Mouse (Mus musculus): ENCODE measurements around the gene Plppr2. TPM values are rescaled to one million over a fixed set of nuclear protein-coding genes. Genes with fewer than 3 reads are reported as not detected.

Gene Plppr2
- total and polyA plus RNA-seq, 3 experiments: not detected

DNA sequence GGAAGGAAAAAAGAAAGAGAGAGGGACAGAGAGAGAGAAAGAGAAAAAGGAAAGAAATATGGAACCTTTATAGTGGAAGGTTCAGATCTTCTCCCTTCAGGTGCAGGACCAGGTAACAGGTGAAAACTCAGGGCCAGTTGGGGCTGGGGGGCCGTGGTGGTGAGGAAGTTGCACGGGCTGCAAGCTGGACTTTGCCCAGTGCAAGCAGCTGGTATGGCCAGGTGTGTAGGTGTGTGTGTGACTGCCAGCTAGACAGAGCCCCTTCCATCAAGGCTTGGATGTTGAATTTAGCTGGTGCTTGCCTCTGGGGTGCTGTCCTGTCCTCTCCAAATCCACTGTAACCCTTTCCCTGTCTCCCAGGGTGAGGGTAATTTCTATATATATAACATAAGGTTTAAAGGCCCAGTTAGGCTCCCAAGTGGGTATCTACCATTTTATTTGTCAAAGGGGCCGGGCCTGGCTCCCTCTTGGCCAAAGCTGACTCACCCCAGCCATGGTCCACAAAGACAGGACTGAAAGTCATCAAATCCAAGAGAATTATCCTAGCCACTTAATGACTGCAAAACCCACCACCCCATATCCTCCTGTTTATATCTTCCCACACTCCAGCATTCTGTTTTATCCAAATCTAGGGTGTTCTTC, 19.9 kb upstream of the Plppr2 start:
- Histone ChIP-seq H3K79me2 (replicated peaks; ENCODE audit: control insufficient read depth, extremely low read depth, insufficient read depth, poor library complexity, severe bottlenecking) (no peaks in the 10 kb centered on the region), H3K4me1 (ENCODE audit: control insufficient read depth in 1 of 2, insufficient read depth in 2 of 2) (peaks cover 5 to 9% of the 10 kb centered on the region in 2 experiments; a peak in 3 of 4 replicates), H3K4me2 (ENCODE audit: insufficient read depth, low read depth, poor library complexity, severe bottlenecking) (peak overlapping the region; percentile 60), H3K9me3 (replicated peaks; ENCODE audit: low read length) (no peaks in the 10 kb centered on the region), H3K9ac (ENCODE audit: insufficient read depth, low read depth) (0 out of 2 replicates have a peak overlapping the region, but pooled peaks have one; percentile 35), H3K27ac (ENCODE audit: insufficient read depth, low read depth) (no peak overlapping the region), H3K36me3 (replicated peaks in 1 of 2; ENCODE audit: control insufficient read depth in 1 of 2, insufficient read depth in 1 of 2, low read length in 1 of 2) (no peaks in the 10 kb centered on the region), H3K4me3 (replicated peaks in 1 of 3; ENCODE audit: low read depth in 2 of 3, low read length in 2 of 3, poor library complexity in 1 of 3) (peak overlapping the region in 1 of 3 experiments; percentile 53), H3K27me3 (replicated peaks) (peaks cover 57% of the 10 kb centered on the region)
- dilution Hi-C loops (cut with MboI; ENCODE audit: extremely low pct_ligation_motif_present, extremely low pct_unique_long_range_greater_than_20kb, low sequenced_read_pairs): no loop called here
- TF ChIP-seq E2F4 (IDR thresholded peaks at IDR 0.05; ENCODE audit: insufficient replicate concordance, low read depth, low read length) (no peak), MAZ (IDR thresholded peaks at IDR 0.05; ENCODE audit: low read depth, low read length) (no peak), POLR2AphosphoS2 (IDR thresholded peaks at IDR 0.05; ENCODE audit: low read depth, low read length) (no peak), ZNF384 (IDR thresholded peaks at IDR 0.05; ENCODE audit: low read depth, low read length) (no peak), ETS1 (conservative IDR thresholded peaks at IDR 0.05; ENCODE audit: low read depth, low read length) (no peak), ELF1 (IDR thresholded peaks at IDR 0.05; ENCODE audit: low read depth, low read length) (no peak), CHD1 (IDR thresholded peaks at IDR 0.05; ENCODE audit: low read depth, low read length) (no peak), HCFC1 (IDR thresholded peaks at IDR 0.05; ENCODE audit: low read depth, low read length) (no peak), RAD21 (IDR thresholded peaks at IDR 0.05; ENCODE audit: low read depth, low read length) (no peak), ZKSCAN1 (IDR thresholded peaks at IDR 0.05; ENCODE audit: borderline replicate concordance, low read depth, low read length) (no peak), MYC (IDR thresholded peaks at IDR 0.05; ENCODE audit: low read depth, low read length) (no peak), USF2 (conservative IDR thresholded peaks at IDR 0.05; ENCODE audit: low read depth, low read length) (no peak), KAT2A (IDR thresholded peaks at IDR 0.05; ENCODE audit: insufficient replicate concordance, low read length) (no peak), NELFE (IDR thresholded peaks at IDR 0.05; ENCODE audit: low read depth, low read length) (no peak), BHLHE40 (IDR thresholded peaks at IDR 0.05; ENCODE audit: low read depth, low read length) (no peak)
- DNase-seq (ENCODE audit: extremely low read depth): no peak
- in situ Hi-C loops (cut with MboI; ENCODE audit: low pct_ligation_motif_present, low pct_unique_long_range_greater_than_20kb, low sequenced_read_pairs): no loop called here

DNA sequence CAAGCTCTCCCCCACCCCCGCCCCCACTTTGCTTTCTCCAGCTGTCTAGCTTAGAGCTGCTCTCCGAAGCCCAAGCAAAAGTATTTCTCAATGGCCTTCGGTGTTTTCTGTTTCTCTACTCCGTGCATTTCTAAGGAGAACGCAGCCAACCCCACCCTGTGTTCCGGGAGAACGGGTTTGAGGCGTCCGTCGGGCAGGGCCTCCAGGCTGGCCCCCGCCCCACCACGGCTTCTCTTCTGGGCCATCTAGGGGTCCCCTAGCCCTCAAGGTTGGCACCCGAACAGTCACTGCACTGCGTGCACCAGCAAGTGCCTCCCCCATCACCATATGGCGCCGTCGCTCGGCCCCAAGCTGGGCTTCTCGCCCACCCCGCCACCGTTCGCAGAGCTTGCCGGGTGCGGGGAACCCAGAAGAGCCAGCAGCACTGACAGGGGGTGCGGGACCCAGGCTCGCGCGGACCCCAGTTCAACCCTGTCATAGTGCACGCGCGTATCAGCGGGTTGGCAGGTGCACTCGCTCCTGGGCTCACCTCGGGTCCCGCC, 19.3 kb upstream of the Plppr2 start:
- H3K4me1 ChIP-seq (ENCODE audit: control insufficient read depth in 1 of 2, insufficient read depth in 2 of 2): peaks cover 6 to 9% of the 10 kb centered on the region in 2 experiments; a peak in 3 of 4 replicates
- no peak for DNase-seq (ENCODE audit: extremely low read depth)
- peak overlapping the region; percentile 53 to 73 (median 53) for H3K4me3 ChIP-seq (replicated peaks in 1 of 3; ENCODE audit: low read depth in 2 of 3, low read length in 2 of 3, poor library complexity in 1 of 3)
- no peaks in the 10 kb centered on the region for H3K9me3 ChIP-seq (replicated peaks; ENCODE audit: low read length)
- peak overlapping the region; percentile 60 for H3K4me2 ChIP-seq (ENCODE audit: insufficient read depth, low read depth, poor library complexity, severe bottlenecking)
- H3K27ac ChIP-seq (ENCODE audit: insufficient read depth, low read depth): no peak overlapping the region
- peak overlapping the region; percentile 35 for H3K9ac ChIP-seq (ENCODE audit: insufficient read depth, low read depth)
- in situ Hi-C loops (cut with MboI; ENCODE audit: low pct_ligation_motif_present, low pct_unique_long_range_greater_than_20kb, low sequenced_read_pairs): no loop called here
- no peaks in the 10 kb centered on the region for H3K79me2 ChIP-seq (replicated peaks; ENCODE audit: control insufficient read depth, extremely low read depth, insufficient read depth, poor library complexity, severe bottlenecking)
- dilution Hi-C loops (cut with MboI; ENCODE audit: extremely low pct_ligation_motif_present, extremely low pct_unique_long_range_greater_than_20kb, low sequenced_read_pairs): no loop called here
- peaks cover 54% of the 10 kb centered on the region for H3K27me3 ChIP-seq (replicated peaks)
- no peaks in the 10 kb centered on the region for H3K36me3 ChIP-seq (replicated peaks in 1 of 2; ENCODE audit: control insufficient read depth in 1 of 2, insufficient read depth in 1 of 2, low read length in 1 of 2)
- no peak for TF ChIP-seq ZKSCAN1 (IDR thresholded peaks at IDR 0.05; ENCODE audit: borderline replicate concordance, low read depth, low read length)
- TF ChIP-seq USF2 (conservative IDR thresholded peaks at IDR 0.05; ENCODE audit: low read depth, low read length): no peak
- no peak for TF ChIP-seq JUND (conservative IDR thresholded peaks at IDR 0.05; ENCODE audit: low read depth, low read length)
- no peak for TF ChIP-seq HCFC1 (IDR thresholded peaks at IDR 0.05; ENCODE audit: low read depth, low read length)
- no peak for TF ChIP-seq TCF12 (IDR thresholded peaks at IDR 0.05; ENCODE audit: low read depth, low read length)

Measured in CH12.LX (cell line).